Mouse (Mus musculus) spleen, postnatal 4 days (tissue): Measurements from ENCODE around the gene Mxd4.

Experiments
- DNase-seq, 2 experiments: peaks; one replicate each; pipeline ENCODE4 v3.0.0; 2022; ENCODE audit warnings: low spot score in 2 of 2

Gene Mxd4

GRCm38 (mm10) chr5:34187601-34188316 is at the start of gene Mxd4:
Gene Mxd4 (minus strand): TSS chr5:34187720.
- DNase-seq, result peak; percentile 97

GRCm38 (mm10) chr5:34235898-34236420 is 48.4 kb upstream of the Mxd4 start:
- peak; percentile 57 to 89 for DNase-seq

GRCm38 (mm10) chr5:34235056-34235455 is 47.5 kb upstream of the Mxd4 start:
- peak in 1 of 2 experiments; percentile 53 for DNase-seq

- no peak for DNase-seq
Observed at GRCm38 (mm10) chr5:34233221-34233515, 45.6 kb upstream of the Mxd4 start.

GRCm38 (mm10) chr5:34232481-34233220 is 45.1 kb upstream of the Mxd4 start:
- DNase-seq, result no peak

GRCm38 (mm10) chr5:34231901-34232300 is 44.4 kb upstream of the Mxd4 start:
- DNase-seq, result no peak

- no peak for DNase-seq
Observed at GRCm38 (mm10) chr5:34230599-34231485, 43.3 kb upstream of the Mxd4 start.

- no peak for DNase-seq
Observed at GRCm38 (mm10) chr5:34229503-34229902, 42.0 kb upstream of the Mxd4 start.

GRCm38 (mm10) chr5:34225516-34225915 is 38.0 kb upstream of the Mxd4 start:
- no peak for DNase-seq

- DNase-seq, result no peak
Observed at GRCm38 (mm10) chr5:34224515-34224914, 37.0 kb upstream of the Mxd4 start.

GRCm38 (mm10) chr5:34220001-34220400 is 32.5 kb upstream of the Mxd4 start:
- DNase-seq, result no peak

- no peak for DNase-seq
Observed at GRCm38 (mm10) chr5:34218672-34219071, 31.2 kb upstream of the Mxd4 start.

GRCm38 (mm10) chr5:34217756-34218155 is 30.2 kb upstream of the Mxd4 start:
- DNase-seq, result no peak

GRCm38 (mm10) chr5:34216025-34216424 is 28.5 kb upstream of the Mxd4 start:
- no peak for DNase-seq

- no peak for DNase-seq
Observed at GRCm38 (mm10) chr5:34213659-34214058, 26.1 kb upstream of the Mxd4 start.

- peak; percentile 74 to 88 for DNase-seq
Observed at GRCm38 (mm10) chr5:34210279-34210678, 22.8 kb upstream of the Mxd4 start.

- DNase-seq, result no peak
Observed at GRCm38 (mm10) chr5:34207503-34207902, 20.0 kb upstream of the Mxd4 start.

- DNase-seq, result no peak
Observed at GRCm38 (mm10) chr5:34205788-34206187, 18.3 kb upstream of the Mxd4 start.

GRCm38 (mm10) chr5:34204911-34205310 is 17.4 kb upstream of the Mxd4 start:
- DNase-seq, result no peak

- no peak for DNase-seq
Observed at GRCm38 (mm10) chr5:34202006-34202405, 14.5 kb upstream of the Mxd4 start.

GRCm38 (mm10) chr5:34201396-34201795 is 13.9 kb upstream of the Mxd4 start:
- no peak for DNase-seq

- DNase-seq, result no peak
Observed at GRCm38 (mm10) chr5:34198615-34199014, 11.1 kb upstream of the Mxd4 start.
